Mouse (Mus musculus) right cerebral cortex, postnatal 4 days (tissue): ENCODE data around the gene Heyl.
A peak's percentile ranks its signal among the peaks of the same experiment; 100 is the strongest.

Source experiments
- DNase-seq: peaks from one replicate; pipeline ENCODE4 v3.0.0-alpha.2; 2022

Heyl gene

GRCm38 (mm10) chr4:123233492-123234084, at the start of gene Heyl:
Gene Heyl, plus strand, starts transcription at chr4:123233556.
- DNase-seq: peak; percentile 20

- peak; percentile 49 for DNase-seq
These were observed 48.5 kb upstream of the Heyl start for GRCm38 (mm10) chr4:123184816-123185215.

GRCm38 (mm10) chr4:123192336-123192735, 41.0 kb upstream of the Heyl start:
- DNase-seq: no peak

- DNase-seq: no peak
These were observed 39.6 kb upstream of the Heyl start for GRCm38 (mm10) chr4:123193791-123194190.

- no peak for DNase-seq
These were observed 36.7 kb upstream of the Heyl start for GRCm38 (mm10) chr4:123196695-123197094.

GRCm38 (mm10) chr4:123200771-123201185, 32.6 kb upstream of the Heyl start:
- peak; percentile 88 for DNase-seq

GRCm38 (mm10) chr4:123201186-123202093, 31.9 kb upstream of the Heyl start, which contains the start of gene Nt5c1a:
Gene Nt5c1a, plus strand, starts transcription at chr4:123201504.
- peak; percentile 56 for DNase-seq

- DNase-seq: no peak
These were observed 31.3 kb upstream of the Heyl start for GRCm38 (mm10) chr4:123202094-123202420.

- DNase-seq: no peak
These were observed 26.0 kb upstream of the Heyl start for GRCm38 (mm10) chr4:123207337-123207736.

- no peak for DNase-seq
These were observed 22.4 kb upstream of the Heyl start for GRCm38 (mm10) chr4:123210996-123211395.

GRCm38 (mm10) chr4:123211453-123211852, 21.9 kb upstream of the Heyl start:
- DNase-seq: no peak

- no peak for DNase-seq
These were observed 21.0 kb upstream of the Heyl start for GRCm38 (mm10) chr4:123212330-123212729.

- no peak for DNase-seq
These were observed 19.4 kb upstream of the Heyl start for GRCm38 (mm10) chr4:123213975-123214374.

- DNase-seq: no peak
These were observed 18.0 kb upstream of the Heyl start for GRCm38 (mm10) chr4:123215367-123215766.

GRCm38 (mm10) chr4:123216782-123217181, 16.6 kb upstream of the Heyl start:
- peak; percentile 47 for DNase-seq

- DNase-seq: peak; percentile 82
These were observed 13.5 kb upstream of the Heyl start for GRCm38 (mm10) chr4:123219720-123220357.

- no peak for DNase-seq
These were observed 12.7 kb upstream of the Heyl start for GRCm38 (mm10) chr4:123220637-123221036.

GRCm38 (mm10) chr4:123223309-123223708, 10.0 kb upstream of the Heyl start:
- peak; percentile 26 for DNase-seq

- DNase-seq: no peak
These were observed 7.5 kb upstream of the Heyl start for GRCm38 (mm10) chr4:123225718-123226403.

- DNase-seq: no peak
These were observed 5.6 kb upstream of the Heyl start for GRCm38 (mm10) chr4:123227707-123228106.

- DNase-seq: no peak
These were observed 5.1 kb upstream of the Heyl start for GRCm38 (mm10) chr4:123228270-123228669.

- DNase-seq: no peak
These were observed 4.2 kb upstream of the Heyl start for GRCm38 (mm10) chr4:123229166-123229565.

GRCm38 (mm10) chr4:123232841-123233240, 515 bp upstream of the Heyl start:
- no peak for DNase-seq
